Mouse (Mus musculus) forelimb bud, embryonic 11.5 days (tissue): ENCODE measurements around the gene Nucks1.
"Not testable (repeated sequence)": the region's sequence is repeated elsewhere in the genome, so short reads cannot be mapped to it uniquely, and the experiment has no call there.

Experiments
- DNase-seq: peaks from one replicate; pipeline ENCODE4 v3.0.0-alpha.2; 2012; ENCODE audit warnings: low read depth, low spot score

Nucks1 gene

GRCm38 (mm10) chr1:131910001-131910648, at the start of gene Nucks1:
TSS of gene Nucks1 (plus strand) at chr1:131910534.
- DNase-seq: peak; percentile 98

- no peak for DNase-seq
Measured at GRCm38 (mm10) chr1:131861811-131862210, 48.5 kb upstream of the Nucks1 start.

GRCm38 (mm10) chr1:131865596-131865995, 44.7 kb upstream of the Nucks1 start:
- no peak for DNase-seq

- DNase-seq: no peak
Measured at GRCm38 (mm10) chr1:131866304-131866999, 43.9 kb upstream of the Nucks1 start.

- peak; percentile 90 for DNase-seq
Measured at GRCm38 (mm10) chr1:131867093-131867945, 43.0 kb upstream of the Nucks1 start, which contains the start of gene Rab29. TSS of gene Rab29 (plus strand) at chr1:131867224.

- no peak for DNase-seq
Measured at GRCm38 (mm10) chr1:131867946-131868290, 42.4 kb upstream of the Nucks1 start.

- no peak for DNase-seq
Measured at GRCm38 (mm10) chr1:131869561-131869960, 40.8 kb upstream of the Nucks1 start.

GRCm38 (mm10) chr1:131872856-131873255, 37.5 kb upstream of the Nucks1 start:
- DNase-seq: no peak

GRCm38 (mm10) chr1:131879816-131880215, 30.5 kb upstream of the Nucks1 start:
- no peak for DNase-seq

GRCm38 (mm10) chr1:131882787-131883186, 27.5 kb upstream of the Nucks1 start:
- peak; percentile 24 for DNase-seq

- DNase-seq: no peak
Measured at GRCm38 (mm10) chr1:131886173-131886572, 24.2 kb upstream of the Nucks1 start.

GRCm38 (mm10) chr1:131886641-131887040, 23.7 kb upstream of the Nucks1 start:
- DNase-seq: no peak

- DNase-seq: no peak
Measured at GRCm38 (mm10) chr1:131890043-131890658, 20.2 kb upstream of the Nucks1 start.

- DNase-seq: no peak
Measured at GRCm38 (mm10) chr1:131891436-131891835, 18.9 kb upstream of the Nucks1 start.

- no peak for DNase-seq
Measured at GRCm38 (mm10) chr1:131902679-131903078, 7.7 kb upstream of the Nucks1 start.

- no peak for DNase-seq
Measured at GRCm38 (mm10) chr1:131903251-131903650, 7.1 kb upstream of the Nucks1 start.

- peak; percentile 5 for DNase-seq
Measured at GRCm38 (mm10) chr1:131905497-131905896, 4.8 kb upstream of the Nucks1 start.

- no peak for DNase-seq
Measured at GRCm38 (mm10) chr1:131908456-131908855, 1.9 kb upstream of the Nucks1 start.

GRCm38 (mm10) chr1:131909236-131909635, 1.1 kb upstream of the Nucks1 start:
- DNase-seq: not testable (repeated sequence)

- peak; percentile 58 for DNase-seq
Measured at GRCm38 (mm10) chr1:131910674-131911558, 582 bp downstream of the Nucks1 start.

- DNase-seq: no peak
Measured at GRCm38 (mm10) chr1:131917634-131918033, 7.3 kb downstream of the Nucks1 start.
